Mouse (Mus musculus) heart, adult 2 months (tissue): Measurements from ENCODE around the gene Macrod2. TPM values are rescaled to one million over a fixed set of nuclear protein-coding genes. Genes with fewer than 3 reads are reported as not detected.

Source experiments
- DNase-seq, 2 experiments: peaks; one replicate each; pipeline ENCODE4 v3.0.0; 2021
- H3K27ac ChIP-seq: fragments of 200-600 bp; 2 replicates; pipeline ENCODE4 v1.8.1; 2022
- H3K27me3 ChIP-seq: fragments of 200-500 bp; 2 replicates; pipeline ENCODE4 v1.6.1; 2012; ENCODE audit warnings: mild to moderate bottlenecking, low read length, inconsistent platforms, mixed read lengths; ENCODE audit not compliant: control insufficient read depth, insufficient read depth
- H3K36me3 ChIP-seq: fragments of 200-500 bp; 2 replicates; pipeline ENCODE4 v1.6.1; 2012; ENCODE audit warnings: low read length, inconsistent platforms; ENCODE audit not compliant: control insufficient read depth, insufficient read depth
- H3K4me1 ChIP-seq: fragments of 200-500 bp; 2 replicates; pipeline ENCODE4 v1.6.1; 2011; ENCODE audit warnings: low read length; ENCODE audit not compliant: control insufficient read depth, insufficient read depth
- H3K4me3 ChIP-seq: fragments of 200-600 bp; 2 replicates; pipeline ENCODE4 v1.8.1; 2022
- H3K79me2 ChIP-seq: fragments of 200-500 bp; replicated peaks from 2 replicates; pipeline ENCODE4 v1.6.1; 2012; ENCODE audit warnings: mild to moderate bottlenecking, inconsistent platforms, low read length, moderate library complexity, mixed read lengths; ENCODE audit not compliant: control insufficient read depth, insufficient read depth
- H3K9ac ChIP-seq: fragments of 200-500 bp; 2 replicates; pipeline ENCODE4 v1.6.1; 2012; ENCODE audit warnings: low read depth, mild to moderate bottlenecking, control low read depth, inconsistent platforms, low read length, mixed read lengths
- CTCF ChIP-seq: fragments of 200-600 bp; IDR thresholded peaks from 2 replicates; pipeline ENCODE4 v1.8.1; 2022; ENCODE audit warnings: antibody characterized with exemption, mild to moderate bottlenecking, moderate library complexity
- EP300 ChIP-seq: fragments of 200-500 bp; IDR thresholded peaks from 2 replicates; pipeline ENCODE4 v1.6.1; 2011; ENCODE audit warnings: low read depth, low read length, control low read depth; ENCODE audit not compliant: insufficient read depth
- POLR2A ChIP-seq: fragments of 200-500 bp; IDR thresholded peaks from 2 replicates; pipeline ENCODE4 v1.6.1; 2011; ENCODE audit warnings: mild to moderate bottlenecking, low read depth, low read length, control low read depth; ENCODE audit not compliant: insufficient read depth
- WGBS: fragments of 180-500 bp; shearing (Covaris S2); methylation state at CpG from one replicate; pipeline ENCODE4 v1.1.7; 2018; 5-methylcytosine and 5-hydroxymethylcytosine counted together
- intact Hi-C: fragments of 180-260 bp; cut with DNase I; formaldehyde crosslinking; loops from one replicate; pipeline ENCODE4 v1.15.1; 2025
- polyA plus RNA-seq: library from polyadenylated mRNA; depleted of rRNA; stranded (reverse); fragments of >200 nt; gene quantifications from 2 replicates; pipeline ENCODE4 v1.2.3, GENCODE M21; 2012
- total RNA-seq, 2 experiments: library from RNA; stranded (reverse); gene quantifications; 2 replicates each; pipeline ENCODE4 v1.2.3; 2021

Gene Macrod2
- total and polyA plus RNA-seq, 3 experiments = 2.3 to 9.7 (median 8.5) TPM

DNA sequence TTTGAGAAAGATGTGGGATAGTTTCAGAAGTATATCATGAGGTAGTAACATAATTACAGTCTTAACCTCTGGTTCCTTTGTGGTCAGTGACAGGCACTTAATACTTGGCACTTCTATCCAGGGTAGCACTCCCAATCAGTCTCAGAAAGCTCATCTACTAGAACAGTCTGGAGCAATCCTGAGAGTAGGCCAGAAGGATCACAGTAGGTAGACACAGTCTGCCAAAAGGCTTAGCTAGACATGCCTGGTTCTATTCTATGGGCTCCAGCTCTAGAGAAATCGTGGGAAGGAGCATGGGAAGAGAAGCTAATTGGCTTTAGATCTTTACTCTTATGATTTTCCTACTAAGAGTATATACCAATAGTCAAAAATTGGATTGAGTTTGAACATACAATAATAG is 1891.7 kb downstream of the Macrod2 start:
- H3K9ac ChIP-seq = no peak overlapping the region
- no peak for DNase-seq
- no peak overlapping the region for H3K4me3 ChIP-seq
- TF ChIP-seq EP300 = no peak
- TF ChIP-seq CTCF = no peak
- no peak for TF ChIP-seq POLR2A
- WGBS = 33% methylated on average over 1 of the region's 1 CpGs
- H3K4me1 ChIP-seq = no peaks in the 10 kb centered on the region
- H3K27me3 ChIP-seq = no peaks in the 10 kb centered on the region
- intact Hi-C loops = no loop called here
- H3K79me2 ChIP-seq = no peaks in the 10 kb centered on the region
- H3K27ac ChIP-seq = no peak overlapping the region
- H3K36me3 ChIP-seq = no peaks in the 10 kb centered on the region

DNA sequence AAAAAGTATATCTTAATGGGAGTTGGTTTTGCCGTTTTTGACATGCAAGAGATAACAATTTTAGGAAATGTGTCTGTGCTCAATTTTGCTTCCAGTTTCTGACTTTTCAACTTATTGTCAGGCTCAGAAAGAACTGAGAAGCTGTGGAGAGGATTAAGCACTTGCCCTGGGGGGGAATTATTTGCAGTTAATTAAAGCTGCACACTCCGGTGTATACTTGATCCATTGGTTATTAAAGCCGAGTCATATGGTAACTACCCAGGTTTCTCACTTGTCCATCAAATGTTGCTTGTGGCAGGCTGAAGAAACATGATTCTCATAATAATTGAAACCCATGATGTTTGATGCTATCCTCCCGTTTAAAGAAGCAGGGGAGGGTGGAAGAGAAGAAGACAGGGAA is 1899.7 kb downstream of the Macrod2 start:
- Histone ChIP-seq H3K9ac (no peak overlapping the region), H3K27me3 (no peaks in the 10 kb centered on the region), H3K4me1 (no peaks in the 10 kb centered on the region), H3K27ac (no peak overlapping the region), H3K36me3 (no peaks in the 10 kb centered on the region), H3K4me3 (no peak overlapping the region), H3K79me2 (no peaks in the 10 kb centered on the region)
- no peak for DNase-seq
- intact Hi-C loops = no loop called here
- WGBS = 74% methylated on average over 4 of the region's 4 CpGs
- TF ChIP-seq CTCF (no peak), EP300 (no peak), POLR2A (no peak)

DNA sequence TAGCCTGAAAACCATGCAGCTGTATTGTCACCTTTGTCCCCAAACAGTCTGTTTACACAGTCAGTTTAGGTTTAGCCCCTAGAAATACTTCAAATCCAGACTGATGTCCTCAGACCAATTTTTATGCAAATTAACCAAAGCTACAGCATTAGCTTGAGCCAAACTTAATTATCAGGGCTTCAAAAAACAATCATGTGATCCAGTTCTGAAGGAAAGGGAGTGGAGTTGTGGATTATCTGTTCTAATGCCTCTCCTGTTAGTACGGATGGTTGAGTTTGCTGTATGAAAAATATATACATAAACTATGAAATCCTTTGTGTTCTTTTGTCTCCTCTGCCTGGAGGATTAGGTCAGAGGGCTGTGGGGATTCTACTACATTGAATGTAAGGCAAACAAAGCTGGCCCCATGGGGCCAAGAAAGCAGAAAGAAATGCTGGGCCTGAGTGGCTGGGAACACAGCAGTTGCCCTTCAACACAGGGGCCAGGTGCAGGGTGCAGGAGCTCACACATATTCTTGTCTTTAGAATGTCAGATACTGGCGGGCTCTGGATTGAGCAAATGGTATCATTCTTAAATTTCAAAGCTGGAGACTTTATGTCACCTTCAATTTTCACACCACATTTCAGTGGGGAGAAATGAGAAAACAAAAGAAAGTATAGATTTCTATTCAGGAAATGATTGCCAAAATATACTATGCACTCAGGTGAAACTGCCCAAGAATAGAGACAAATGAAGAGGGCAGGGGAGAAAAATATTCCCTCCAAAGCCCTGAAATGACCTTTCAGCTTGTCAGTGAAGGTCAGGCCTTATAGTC is 1908.2 kb downstream of the Macrod2 start:
- DNase-seq = no peak
- no peak overlapping the region for H3K9ac ChIP-seq
- 38% methylated on average over 2 of the region's 2 CpGs for WGBS
- intact Hi-C loops = no loop called here
- no peaks in the 10 kb centered on the region for H3K36me3 ChIP-seq
- TF ChIP-seq CTCF (no peak), POLR2A (no peak), EP300 (no peak)
- no peaks in the 10 kb centered on the region for H3K27me3 ChIP-seq
- H3K27ac ChIP-seq = no peak overlapping the region
- H3K4me1 ChIP-seq = no peaks in the 10 kb centered on the region
- no peak overlapping the region for H3K4me3 ChIP-seq
- H3K79me2 ChIP-seq = no peaks in the 10 kb centered on the region

DNA sequence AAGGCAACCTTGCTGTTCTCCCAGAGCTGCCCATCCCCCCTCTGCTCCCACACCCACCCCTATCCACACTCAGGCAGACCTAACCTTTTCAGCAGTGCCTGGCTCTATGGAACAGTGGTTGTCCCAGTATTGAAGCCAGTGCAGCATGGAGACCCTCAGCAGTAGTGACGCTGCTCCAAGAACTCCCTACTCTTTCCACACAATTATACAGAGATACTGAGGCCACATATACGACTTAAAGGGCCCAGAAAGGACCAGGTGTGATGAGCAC is 1908.7 kb downstream of the Macrod2 start:
- Histone ChIP-seq H3K36me3 (no peaks in the 10 kb centered on the region), H3K27me3 (no peaks in the 10 kb centered on the region), H3K27ac (no peak overlapping the region), H3K79me2 (no peaks in the 10 kb centered on the region), H3K4me1 (no peaks in the 10 kb centered on the region), H3K4me3 (no peak overlapping the region), H3K9ac (no peak overlapping the region)
- no peak for DNase-seq
- 65% methylated on average over 2 of the region's 2 CpGs for WGBS
- intact Hi-C loops = loop anchor here (1.0 kb wide), 1 partner anchor 10 kb away; no protein-coding TSS in a partner anchor
- TF ChIP-seq CTCF (no peak), EP300 (no peak), POLR2A (no peak)

DNA sequence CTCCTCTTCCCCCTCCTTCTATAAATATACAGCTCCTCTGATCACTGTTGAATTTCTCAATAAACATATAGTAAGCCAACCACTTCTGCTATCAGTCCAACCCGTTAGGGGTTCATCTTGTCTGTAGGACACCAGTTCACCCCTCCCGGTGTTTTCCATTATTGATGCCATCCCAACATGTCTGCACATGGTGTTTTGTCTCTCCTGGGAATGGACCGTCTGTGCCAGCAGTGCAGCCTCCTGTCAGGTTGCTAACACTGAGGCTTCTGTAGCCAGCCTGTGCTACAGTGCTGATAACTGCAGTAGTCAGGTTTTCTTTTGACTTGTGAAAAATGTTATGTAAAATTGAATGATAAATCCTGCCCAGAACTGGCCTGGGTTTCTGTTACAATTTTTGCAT is 1928.0 kb downstream of the Macrod2 start:
- 78% methylated on average over 3 of the region's 3 CpGs for WGBS
- intact Hi-C loops = no loop called here

DNA sequence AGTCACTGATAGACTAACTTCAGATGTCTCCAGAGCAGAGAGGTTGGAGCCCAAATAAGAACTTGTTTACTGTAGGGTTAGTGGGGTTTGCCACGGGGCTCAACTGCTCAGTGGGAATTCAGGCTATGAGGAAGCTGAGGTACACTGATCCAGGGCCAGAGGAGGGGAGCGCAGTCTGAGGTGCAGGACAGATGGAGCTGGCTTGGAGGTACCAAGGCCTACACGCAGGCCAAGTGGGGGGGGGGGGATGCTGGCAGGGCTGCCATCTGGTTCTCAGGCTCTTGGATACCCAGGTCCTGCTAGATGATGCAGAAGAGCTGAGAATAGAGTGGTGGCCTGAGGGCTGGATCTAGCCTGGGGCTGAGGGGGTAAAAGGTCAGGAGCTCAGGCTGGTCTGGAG is 1931.6 kb downstream of the Macrod2 start:
- Histone ChIP-seq H3K79me2 (no peaks in the 10 kb centered on the region), H3K27ac (no peak overlapping the region), H3K4me1 (no peaks in the 10 kb centered on the region), H3K27me3 (no peaks in the 10 kb centered on the region), H3K9ac (no peak overlapping the region), H3K36me3 (no peaks in the 10 kb centered on the region), H3K4me3 (no peak overlapping the region)
- TF ChIP-seq CTCF (no peak), EP300 (no peak), POLR2A (no peak)
- 76% methylated on average over 3 of the region's 3 CpGs for WGBS
- DNase-seq = no peak
- intact Hi-C loops = no loop called here

More for the DNA sequence above, 1928.0 kb downstream of the Macrod2 start:
- no peaks in the 10 kb centered on the region for H3K79me2 ChIP-seq
- H3K27me3 ChIP-seq = no peaks in the 10 kb centered on the region
- no peaks in the 10 kb centered on the region for H3K36me3 ChIP-seq
- DNase-seq = no peak
- H3K9ac ChIP-seq = no peak overlapping the region
- H3K4me1 ChIP-seq = no peaks in the 10 kb centered on the region
- no peak overlapping the region for H3K27ac ChIP-seq
- H3K4me3 ChIP-seq = no peak overlapping the region
- no peak for TF ChIP-seq EP300
- TF ChIP-seq CTCF = no peak
- no peak for TF ChIP-seq POLR2A
